Mouse (Mus musculus) left cerebral cortex, adult 11 months (tissue): Measurements from ENCODE around the gene Ppp1r9a.
A peak's percentile ranks its signal among the peaks of the same experiment; 100 is the strongest.

Experiments used
- DNase-seq: peaks from one replicate; pipeline ENCODE4 v3.0.0; 2022; ENCODE audit warnings: low spot score

The Ppp1r9a gene

GRCm38 (mm10) chr6:5048025-5048424 lies 145.3 kb downstream of the Ppp1r9a start:
- no peak for DNase-seq

DNA sequence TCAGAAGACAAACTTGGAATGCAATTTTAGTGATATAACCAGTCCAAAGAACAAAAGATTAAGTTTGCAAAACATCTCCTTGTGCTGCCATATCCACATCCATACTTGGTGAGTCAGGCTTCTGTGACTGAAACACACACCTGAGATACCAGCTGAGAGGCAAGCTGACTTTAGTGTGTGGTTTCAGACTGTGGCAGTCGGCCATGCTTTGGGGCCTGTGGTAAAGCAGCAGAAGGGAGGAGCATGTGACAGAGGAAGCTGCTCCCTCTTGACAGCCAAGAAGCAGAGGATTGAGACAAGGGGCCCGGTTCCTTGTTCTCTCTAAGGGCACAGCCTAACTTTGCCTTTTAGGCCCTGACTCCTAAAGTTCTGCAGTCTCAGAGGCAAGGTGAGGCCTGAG lies 149.6 kb downstream of the Ppp1r9a start:
- DNase-seq: no peak

DNA sequence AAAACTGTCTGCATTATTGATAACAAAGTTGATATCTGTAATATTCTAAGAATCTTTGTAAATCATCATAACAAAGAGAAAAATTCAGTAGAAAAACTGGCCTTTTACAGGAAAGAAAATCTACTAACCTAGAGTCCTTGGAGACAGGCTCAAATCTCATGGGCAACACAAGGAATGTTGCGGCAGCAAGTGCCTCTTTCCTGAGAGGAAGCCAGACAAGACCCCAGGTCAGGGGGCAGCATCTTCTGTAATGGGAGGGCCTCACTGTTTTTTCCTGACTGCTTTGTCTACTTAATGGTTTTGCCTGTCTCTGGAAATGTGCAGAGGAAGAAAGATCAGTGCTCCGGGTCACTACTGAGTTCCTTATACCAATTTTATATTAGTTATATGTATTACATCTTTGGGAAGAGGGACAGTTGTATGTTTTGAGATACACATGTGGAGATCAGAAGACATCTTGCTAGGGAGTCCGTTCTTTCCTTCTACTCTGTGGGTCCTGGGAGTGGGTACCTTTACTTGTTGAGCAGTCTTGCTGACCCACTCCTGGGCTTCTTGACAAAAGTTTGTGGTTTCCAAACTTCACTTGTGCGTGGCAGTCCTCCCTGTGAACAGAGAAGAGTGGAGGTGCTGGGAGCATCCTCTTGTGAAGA lies 151.9 kb downstream of the Ppp1r9a start:
- no peak for DNase-seq

GRCm38 (mm10) chr6:5074736-5075135 lies 172.0 kb downstream of the Ppp1r9a start:
- no peak for DNase-seq

- no peak for DNase-seq
Measured at GRCm38 (mm10) chr6:5075680-5076079, 173.0 kb downstream of the Ppp1r9a start.

DNA sequence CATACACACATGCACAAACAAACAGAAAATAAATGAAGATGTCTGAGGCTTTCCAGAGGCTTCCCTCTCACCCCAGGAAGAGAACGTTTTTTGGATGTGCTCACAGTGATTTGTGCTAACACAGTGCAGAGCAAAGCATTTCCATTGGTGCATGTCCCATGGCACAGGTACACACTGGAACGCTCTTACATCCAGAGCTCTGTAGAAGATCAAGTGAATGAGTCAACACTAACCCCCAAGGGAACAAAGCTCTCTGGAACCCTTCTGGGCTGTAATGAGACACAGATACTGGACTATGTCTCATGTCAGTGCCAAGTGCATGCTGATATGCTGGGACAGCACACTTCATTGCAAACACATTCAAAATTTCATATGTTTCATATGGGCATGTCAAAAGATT lies 175.3 kb downstream of the Ppp1r9a start:
- no peak for DNase-seq

DNA sequence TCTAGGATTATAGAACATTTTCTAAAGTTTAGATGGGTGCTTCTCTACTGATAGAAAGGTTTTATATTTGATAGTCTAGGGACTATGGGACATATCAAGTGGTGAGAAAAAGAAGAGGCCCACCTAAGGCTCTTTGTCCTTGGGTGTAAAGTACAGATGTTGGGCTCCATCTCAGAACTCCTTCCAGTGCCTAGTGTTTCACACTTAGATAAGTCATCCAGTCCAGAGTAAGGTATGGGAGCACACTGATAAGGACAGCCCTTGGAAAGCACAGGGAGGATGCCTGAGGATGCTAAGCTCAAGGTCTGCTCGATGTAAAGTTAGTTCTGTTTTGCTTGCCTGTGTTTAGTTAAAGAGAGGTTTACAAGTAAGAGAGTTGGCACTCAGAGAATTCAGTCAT lies 176.4 kb downstream of the Ppp1r9a start:
- no peak for DNase-seq

GRCm38 (mm10) chr6:5080094-5080493 lies 177.4 kb downstream of the Ppp1r9a start:
- no peak for DNase-seq

DNA sequence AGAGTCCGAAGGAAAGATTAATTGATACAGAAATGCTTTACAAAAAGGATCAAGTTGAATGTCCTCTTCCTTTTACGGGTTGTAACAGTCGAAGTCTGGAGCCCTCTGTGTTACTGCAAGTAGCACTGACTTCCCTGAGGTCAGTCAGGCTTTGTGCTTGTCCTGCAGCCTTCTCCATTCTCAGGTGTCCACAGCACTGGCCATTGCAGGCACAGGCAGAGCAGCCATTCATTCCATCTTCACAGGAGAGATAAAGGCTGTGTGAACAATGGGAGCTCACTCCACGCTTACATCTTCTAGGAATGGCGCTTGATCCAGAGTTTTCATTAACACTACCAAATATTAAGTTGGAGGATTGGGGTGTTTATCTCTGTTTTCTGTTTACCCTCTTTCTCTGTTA lies 177.8 kb downstream of the Ppp1r9a start:
- no peak for DNase-seq

DNA sequence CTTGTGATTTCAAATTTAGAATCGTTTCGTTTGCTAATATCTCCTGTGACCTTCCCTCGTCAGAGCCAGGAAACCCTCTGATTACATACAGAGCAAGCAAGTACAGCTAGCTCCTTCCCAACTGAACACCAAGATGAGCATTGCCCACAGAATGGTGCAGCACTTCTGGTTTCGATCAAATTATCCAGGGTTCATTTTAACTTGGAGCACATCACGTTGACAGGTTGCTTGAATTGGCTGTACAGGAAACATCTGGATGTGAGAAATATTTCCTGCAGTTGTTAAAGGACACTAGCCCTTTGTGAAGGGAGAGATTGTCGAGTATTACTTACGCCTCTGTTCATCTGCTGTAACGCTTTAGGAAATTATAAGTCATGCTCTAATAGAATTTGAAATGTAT lies 178.4 kb downstream of the Ppp1r9a start:
- no peak for DNase-seq

DNA sequence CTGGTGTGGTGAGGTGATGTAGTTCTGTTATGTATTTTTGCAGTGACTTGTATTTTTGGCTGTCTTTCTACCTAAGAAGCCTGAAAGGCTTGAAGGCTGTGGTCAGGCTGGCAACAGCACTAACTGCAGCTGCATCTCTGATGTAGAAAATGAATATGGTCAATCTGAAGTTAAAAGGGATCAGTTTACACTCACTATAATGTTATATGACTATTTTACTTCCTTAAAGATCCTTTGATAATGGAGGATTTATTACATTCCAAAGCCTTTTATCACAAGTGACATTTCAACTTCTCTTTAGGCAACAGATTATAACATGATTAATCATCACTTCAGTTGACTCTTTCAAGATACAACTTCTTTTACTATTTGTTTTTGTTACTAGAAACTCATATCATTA lies 179.4 kb downstream of the Ppp1r9a start:
- DNase-seq: no peak

- no peak for DNase-seq
Measured at GRCm38 (mm10) chr6:5082740-5083139, 180.0 kb downstream of the Ppp1r9a start.

- no peak for DNase-seq
Measured at GRCm38 (mm10) chr6:5083957-5084356, 181.2 kb downstream of the Ppp1r9a start.

- DNase-seq: no peak
Measured at GRCm38 (mm10) chr6:5091873-5092272, 189.2 kb downstream of the Ppp1r9a start.

- DNase-seq: no peak
Measured at GRCm38 (mm10) chr6:5092795-5093194, 190.1 kb downstream of the Ppp1r9a start.

- DNase-seq: peak; percentile 16
Measured at GRCm38 (mm10) chr6:5093516-5093915, 190.8 kb downstream of the Ppp1r9a start.

- DNase-seq: no peak
Measured at GRCm38 (mm10) chr6:5095365-5095973, 192.8 kb downstream of the Ppp1r9a start.

DNA sequence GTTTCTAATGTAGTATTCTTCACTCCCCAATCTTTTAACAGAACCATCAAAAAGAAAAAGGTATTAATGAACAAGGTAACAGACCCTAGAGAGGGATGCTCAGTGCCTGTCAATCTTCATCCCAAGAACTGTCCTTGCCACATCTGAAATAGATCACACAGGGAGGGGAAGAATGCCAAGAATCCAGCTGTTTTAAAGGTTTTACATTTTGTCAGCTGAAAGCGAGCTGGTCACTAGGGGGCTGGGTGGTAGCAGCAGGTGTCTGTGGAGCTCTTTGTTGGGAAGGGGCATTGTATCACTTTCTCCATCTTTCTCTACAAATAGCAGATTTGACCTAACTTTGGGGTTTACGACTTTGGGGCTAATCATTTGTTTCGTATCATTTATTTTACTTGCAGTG lies 194.6 kb downstream of the Ppp1r9a start:
- no peak for DNase-seq

- DNase-seq: no peak
Measured at GRCm38 (mm10) chr6:5099282-5099681, 196.6 kb downstream of the Ppp1r9a start.

GRCm38 (mm10) chr6:5099842-5100241 lies 197.1 kb downstream of the Ppp1r9a start:
- DNase-seq: no peak

- DNase-seq: no peak
Measured at GRCm38 (mm10) chr6:5100347-5100746, 197.6 kb downstream of the Ppp1r9a start.

GRCm38 (mm10) chr6:5102741-5103140 lies 200.0 kb downstream of the Ppp1r9a start:
- no peak for DNase-seq

DNA sequence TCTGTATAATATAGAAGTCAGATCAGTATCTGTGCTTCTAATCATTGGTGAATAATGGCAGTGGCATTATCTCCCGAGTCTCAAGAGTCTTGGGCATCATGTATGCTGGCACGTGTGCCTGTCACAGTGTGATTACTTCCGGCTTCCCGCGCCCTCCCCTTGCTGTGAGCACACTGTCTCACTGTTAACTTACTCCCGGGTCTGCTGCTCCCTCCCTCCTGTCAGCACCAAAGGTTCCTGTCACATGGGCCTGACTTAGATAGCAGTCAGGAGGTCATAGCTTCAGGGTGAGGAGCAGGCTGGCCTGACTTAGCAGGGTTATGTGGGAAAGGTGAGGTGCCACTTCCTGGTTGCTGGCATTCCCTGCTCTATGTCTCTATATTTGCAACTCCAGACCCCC lies 201.1 kb downstream of the Ppp1r9a start:
- no peak for DNase-seq

DNA sequence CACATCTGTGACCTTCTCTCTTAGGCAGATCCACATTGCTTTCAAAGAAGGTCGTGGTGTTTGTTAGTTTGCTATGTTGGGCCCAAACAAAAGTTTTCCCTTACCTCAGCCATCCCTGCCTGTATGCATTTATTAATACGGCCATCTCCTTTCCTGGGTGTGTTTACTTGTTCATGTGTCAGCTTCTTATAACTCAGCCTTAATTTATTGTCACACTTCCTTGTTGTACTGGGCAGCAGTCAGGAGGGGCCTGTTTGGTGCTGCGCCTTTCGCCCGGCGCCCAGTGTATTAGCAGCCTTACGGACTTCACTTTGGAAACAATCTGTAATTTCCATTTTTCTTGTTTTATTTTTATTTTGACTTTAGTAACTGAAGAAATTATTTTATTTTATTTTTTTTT lies 201.5 kb downstream of the Ppp1r9a start:
- no peak for DNase-seq
